Mouse (Mus musculus): ENCODE measurements around the gene Dennd4a.

Gene Dennd4a

DNA sequence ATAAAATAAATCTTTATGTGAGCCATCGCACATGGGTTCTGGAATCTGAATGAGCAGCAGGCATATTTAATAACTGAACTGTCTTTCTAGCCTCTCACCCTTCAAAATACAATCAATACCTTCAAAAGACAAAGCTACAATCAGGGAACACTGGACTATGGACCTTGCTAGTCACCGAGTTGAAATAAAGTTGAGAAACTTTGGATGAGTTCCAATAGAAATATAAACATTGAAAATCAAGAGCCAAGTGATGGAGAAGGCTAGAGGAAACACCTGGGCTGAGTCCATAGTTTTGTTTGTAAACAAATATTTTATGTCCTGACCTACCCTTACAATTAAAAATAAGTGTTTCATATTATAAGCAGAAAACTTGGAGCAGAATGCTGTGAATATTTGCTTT lies 102.8 kb downstream of the Dennd4a start:
- no peak for DNase-seq (ENCODE audit: low spot score in 2 of 2)

GRCm38 (mm10) chr9:64914629-64915028 lies 103.5 kb downstream of the Dennd4a start:
- no peak for DNase-seq (ENCODE audit: low spot score in 2 of 2)

GRCm38 (mm10) chr9:64918560-64918959 lies 107.4 kb downstream of the Dennd4a start:
- no peak for DNase-seq (ENCODE audit: low spot score in 2 of 2)

GRCm38 (mm10) chr9:64925771-64926170 lies 114.6 kb downstream of the Dennd4a start:
- no peak for DNase-seq (ENCODE audit: low spot score in 2 of 2)

- DNase-seq (ENCODE audit: low spot score in 2 of 2) = peak; percentile 77 to 91
Observed at GRCm38 (mm10) chr9:64926201-64926991, 115.3 kb downstream of the Dennd4a start.

DNA sequence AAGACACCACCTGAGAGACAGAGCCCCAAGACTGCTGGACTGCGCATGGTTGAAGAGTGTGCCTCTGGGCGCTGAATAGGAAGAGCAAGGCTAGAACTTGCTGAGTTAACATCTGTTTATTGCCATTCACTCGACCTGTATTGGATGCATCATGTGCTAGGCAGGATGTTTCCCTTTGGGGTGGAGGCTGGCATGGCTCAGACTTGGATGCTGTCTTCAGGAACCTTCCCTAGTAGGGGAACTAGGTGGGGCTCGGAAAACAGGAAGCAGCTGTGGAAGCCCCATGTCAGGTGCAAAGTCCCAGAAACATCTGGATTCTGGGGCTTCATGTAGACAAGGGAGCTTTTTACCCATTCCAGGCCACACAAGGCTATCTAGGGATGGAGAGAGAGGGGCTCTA lies 119.1 kb downstream of the Dennd4a start:
- no peak for DNase-seq (ENCODE audit: low spot score in 2 of 2)

DNA sequence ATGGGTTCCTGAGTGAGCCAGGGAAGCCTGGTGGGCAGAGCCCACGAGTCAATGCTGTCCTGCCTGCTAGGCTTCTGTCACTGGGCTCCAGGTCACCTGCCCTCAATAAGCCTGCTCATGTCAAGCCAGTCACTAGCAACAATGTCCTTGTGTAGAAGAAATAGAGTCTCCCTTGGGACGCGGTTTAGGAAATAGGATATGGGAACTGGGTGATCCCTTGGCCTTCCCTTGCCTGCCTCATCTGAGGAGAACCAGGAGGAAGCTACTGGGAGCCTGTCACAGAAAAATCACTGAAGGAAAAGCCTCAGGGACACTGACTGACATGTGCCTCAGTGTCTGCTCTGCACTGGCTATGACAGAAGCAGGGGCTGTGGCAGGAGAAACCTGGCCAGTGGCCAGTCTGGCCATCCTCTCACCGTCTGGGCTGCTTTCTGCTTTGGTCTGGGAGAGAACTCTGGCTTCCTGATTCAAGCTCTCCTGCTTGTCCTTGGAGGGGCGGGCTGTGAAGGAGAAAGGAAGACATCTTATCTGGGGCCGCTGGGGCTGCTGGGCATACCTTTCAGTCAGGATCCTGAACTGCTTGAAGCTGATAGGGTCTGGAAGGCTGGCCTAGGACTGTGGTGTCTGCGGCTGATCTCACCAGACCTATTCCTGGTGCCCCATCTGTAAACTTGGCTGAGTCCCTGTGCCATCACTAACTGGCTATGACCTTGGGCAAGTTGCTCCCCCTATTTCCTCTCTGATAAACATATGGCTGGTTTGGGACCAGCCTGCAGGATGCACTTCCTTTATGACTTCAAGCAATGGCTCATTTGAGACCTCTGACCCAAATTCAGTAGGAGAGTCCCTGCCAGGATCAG lies 120.8 kb downstream of the Dennd4a start:
- no peak for DNase-seq (ENCODE audit: low spot score in 2 of 2)

GRCm38 (mm10) chr9:64934015-64934754 lies 123.0 kb downstream of the Dennd4a start:
- no peak for DNase-seq (ENCODE audit: low spot score in 2 of 2)

DNA sequence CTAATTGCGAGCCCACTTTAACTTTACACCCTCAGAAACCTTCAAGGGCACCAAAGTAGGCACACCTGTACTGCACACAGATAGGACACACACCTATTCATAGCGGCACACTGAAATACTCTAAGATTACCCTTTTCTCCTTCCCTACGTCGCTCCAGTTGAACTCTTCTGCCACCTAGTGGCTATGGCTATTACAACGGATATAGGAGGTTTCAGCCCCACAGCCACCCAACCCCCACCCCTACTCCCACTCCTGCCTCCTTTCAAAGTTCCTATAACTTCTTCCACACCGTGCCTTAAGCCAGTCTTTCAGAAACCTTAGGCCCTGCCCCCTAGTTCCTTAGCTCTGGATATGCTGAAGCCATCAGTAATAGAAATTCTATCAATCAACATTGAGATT lies 125.4 kb downstream of the Dennd4a start:
- DNase-seq (ENCODE audit: low spot score in 2 of 2) = peak; percentile 51 to 71

DNA sequence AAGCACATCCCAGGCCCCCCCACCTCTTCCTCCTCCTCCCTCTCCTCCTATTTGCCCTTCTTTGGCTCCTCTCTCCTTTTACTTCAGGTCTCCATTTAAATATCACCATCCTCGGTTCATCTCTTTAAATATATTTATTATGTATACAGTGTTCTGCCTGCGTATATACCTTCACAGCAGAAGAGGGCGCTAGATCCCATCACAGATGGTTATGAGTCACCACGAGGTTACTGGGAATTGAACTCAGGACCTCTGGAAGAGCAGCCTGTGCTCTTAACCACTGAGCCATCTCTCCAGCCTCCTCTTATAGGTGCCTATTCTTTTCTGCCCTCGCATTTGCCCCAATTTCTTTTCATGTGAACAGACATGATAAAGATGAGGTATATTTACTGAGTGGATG lies 126.4 kb downstream of the Dennd4a start:
- no peak for DNase-seq (ENCODE audit: low spot score in 2 of 2)

- no peak for DNase-seq (ENCODE audit: low spot score in 2 of 2)
Observed at GRCm38 (mm10) chr9:64938535-64938934, 127.4 kb downstream of the Dennd4a start.

- no peak for DNase-seq (ENCODE audit: low spot score in 2 of 2)
Observed at GRCm38 (mm10) chr9:64939281-64939680, 128.1 kb downstream of the Dennd4a start.

- no peak for DNase-seq (ENCODE audit: low spot score in 2 of 2)
Observed at GRCm38 (mm10) chr9:64939790-64940189, 128.7 kb downstream of the Dennd4a start.

DNA sequence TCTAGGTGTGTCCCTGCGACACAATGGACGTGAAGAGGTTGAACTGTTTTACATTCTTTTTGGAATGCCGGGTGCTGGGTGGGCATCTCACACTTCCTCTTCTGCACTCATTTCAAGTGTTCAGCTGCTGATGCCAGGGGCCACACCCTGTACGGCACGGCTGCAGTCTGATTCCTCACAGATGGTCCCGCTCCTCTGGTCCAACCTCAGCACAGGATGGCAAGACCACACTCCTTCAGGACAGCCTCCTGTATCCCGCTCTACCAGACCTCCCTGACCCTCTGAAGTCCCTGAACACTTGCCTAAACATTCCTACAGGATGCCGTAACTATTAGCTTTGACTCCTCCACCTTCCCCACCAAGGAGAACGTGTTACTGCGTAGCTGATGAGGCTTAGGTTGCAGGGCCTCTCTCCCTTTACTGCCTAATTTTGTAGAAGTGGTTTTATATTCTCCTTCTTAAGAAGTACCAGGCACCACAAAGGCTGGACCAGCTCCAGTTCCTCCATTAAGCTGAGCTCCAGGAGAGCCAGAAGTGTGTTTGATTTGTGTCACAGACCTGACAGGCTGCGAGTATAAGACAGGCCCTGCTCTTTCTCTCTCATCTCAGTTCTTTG lies 129.7 kb downstream of the Dennd4a start:
- no peak for DNase-seq (ENCODE audit: low spot score in 2 of 2)

DNA sequence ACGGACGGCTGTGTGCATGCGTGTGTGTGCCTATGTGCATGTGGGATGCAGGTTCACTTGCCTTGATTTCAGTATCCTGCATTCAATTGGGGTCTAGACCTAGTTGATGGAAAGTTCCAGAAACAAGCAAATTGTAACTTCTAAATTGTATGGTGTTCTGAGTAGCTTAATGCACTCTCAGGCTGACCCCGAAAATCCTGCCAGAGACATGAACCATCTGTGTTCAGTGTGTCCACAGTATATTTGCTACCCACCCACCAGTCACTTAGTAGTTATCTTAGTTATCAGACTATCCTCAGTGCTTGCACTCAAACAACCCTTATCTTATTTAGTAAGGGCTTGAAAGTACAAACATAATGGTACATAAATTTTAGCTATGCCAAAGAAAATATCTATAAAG lies 130.5 kb downstream of the Dennd4a start:
- no peak for DNase-seq (ENCODE audit: low spot score in 2 of 2)

- DNase-seq (ENCODE audit: low spot score in 2 of 2) = no peak
Observed at GRCm38 (mm10) chr9:64943997-64944396, 132.9 kb downstream of the Dennd4a start.

DNA sequence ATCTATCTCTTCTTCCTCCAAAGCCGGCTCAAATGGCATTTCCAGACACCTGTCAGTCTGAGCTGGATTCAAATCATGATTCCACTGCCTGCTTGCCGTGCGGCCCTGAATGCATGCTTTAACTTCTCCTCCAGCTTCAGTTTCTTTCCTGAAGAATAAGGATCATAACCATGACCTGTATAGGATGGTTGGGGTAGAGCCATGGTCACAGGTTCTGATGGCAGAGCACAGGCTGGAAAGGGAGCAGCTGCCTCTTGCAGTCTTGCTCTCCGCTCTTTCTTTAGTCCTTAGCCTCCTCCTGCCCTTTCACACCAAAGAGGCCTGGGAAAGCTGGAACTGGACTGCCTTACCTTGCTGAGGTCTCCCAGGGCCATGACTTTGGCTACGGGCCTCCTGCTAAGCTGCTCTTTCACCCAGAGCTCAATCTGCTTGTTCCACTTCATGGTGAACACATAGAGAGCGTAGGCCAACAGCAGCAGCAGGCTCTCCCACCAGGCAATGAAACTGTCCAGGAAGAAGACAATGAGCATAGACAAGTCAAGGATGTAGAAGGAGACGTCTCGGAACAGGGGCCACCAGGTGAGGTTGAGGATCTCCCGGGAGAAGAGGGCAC lies 136.4 kb downstream of the Dennd4a start:
- no peak for DNase-seq (ENCODE audit: low spot score in 2 of 2)

- no peak for DNase-seq (ENCODE audit: low spot score in 2 of 2)
Observed at GRCm38 (mm10) chr9:64951161-64951657, 140.1 kb downstream of the Dennd4a start, which contains the start of gene Slc24a1. Gene Slc24a1, minus strand, starts transcription at chr9:64951607.

DNA sequence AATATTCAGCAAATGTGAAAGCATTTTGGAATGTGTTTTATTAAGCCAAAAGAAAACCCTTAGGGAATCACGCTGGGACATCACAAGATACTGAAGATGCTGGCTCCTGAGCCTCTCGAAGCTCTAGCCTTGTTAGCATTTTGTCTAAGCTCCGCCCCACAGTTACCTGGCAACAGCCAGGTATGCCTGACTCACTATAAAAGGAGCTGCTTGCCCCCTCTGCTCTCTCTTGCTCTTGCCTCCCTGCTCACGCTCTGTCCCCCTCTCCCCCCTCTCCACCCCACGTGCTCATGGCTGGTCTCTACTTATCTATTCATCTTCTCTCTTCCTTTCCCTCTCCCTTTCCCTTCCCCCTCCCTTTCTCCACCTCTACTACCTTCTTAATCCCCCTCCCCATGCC lies 140.9 kb downstream of the Dennd4a start:
- DNase-seq (ENCODE audit: low spot score in 2 of 2) = no peak

- DNase-seq (ENCODE audit: low spot score in 2 of 2) = no peak
Observed at GRCm38 (mm10) chr9:64953190-64953589, 142.1 kb downstream of the Dennd4a start.

DNA sequence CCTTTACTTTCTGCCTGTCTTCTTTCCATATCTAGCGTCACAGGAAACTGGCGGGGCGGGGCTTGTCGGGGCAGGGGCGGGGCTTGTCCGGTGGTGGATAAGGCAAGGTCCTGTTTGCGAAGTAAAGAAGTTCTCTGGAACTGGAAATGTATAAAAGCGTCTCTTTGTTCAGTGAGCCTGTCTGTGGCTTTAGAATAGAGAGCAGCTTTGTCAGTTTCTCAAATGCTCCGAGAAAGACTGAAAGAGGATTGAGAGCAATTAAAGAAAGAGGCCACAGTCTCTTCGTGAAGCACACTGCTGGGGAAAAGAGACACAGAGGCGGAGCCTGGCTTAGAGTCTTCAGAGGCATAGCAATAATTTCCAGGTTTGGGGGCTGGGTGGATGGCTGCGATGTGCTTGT lies 145.2 kb downstream of the Dennd4a start:
- peak; percentile 11 to 17 for DNase-seq (ENCODE audit: low spot score in 2 of 2)
